Mouse (Mus musculus): ENCODE measurements at regions not wholly inside any gene's neighbourhood (a gene's known extent, or its start where the extent isn't known, plus 50 kb on each side); places are given as distances from the start of the nearest gene placed in this dataset.

DNA sequence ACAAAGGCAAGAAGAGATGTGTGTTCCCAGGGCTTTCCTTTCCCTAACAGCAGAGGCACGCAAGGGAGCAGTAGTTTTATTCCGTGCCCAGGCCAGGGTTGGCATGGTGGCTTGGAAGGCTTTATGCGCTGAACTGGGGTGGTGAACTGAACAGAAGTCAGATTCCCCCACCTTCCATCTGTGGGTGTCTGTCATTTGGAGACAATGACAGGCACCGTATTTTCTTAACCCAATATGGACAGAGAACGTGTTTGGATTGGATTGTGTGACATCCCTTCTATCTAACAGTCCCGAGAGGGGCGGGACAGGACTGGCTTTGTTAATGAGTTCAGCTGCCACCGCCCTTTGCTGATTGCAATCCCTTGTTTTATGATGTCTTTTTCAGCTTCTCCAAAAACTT lies 165.8 kb upstream of the Cep162 start:
- no peaks in the 10 kb centered on the region for H3K36me3 ChIP-seq (ENCODE audit: control insufficient read depth, insufficient read depth, low read length)
- no peak overlapping the region for H3K4me3 ChIP-seq (ENCODE audit: low read length)
- ATAC-seq (ENCODE audit: low read depth), result no peak
- no peak overlapping the region for H3K27ac ChIP-seq (ENCODE audit: low read length)
- no peak overlapping the region for H3K4me2 ChIP-seq (ENCODE audit: low read depth, low read length)
- no peak overlapping the region for H3K9ac ChIP-seq (ENCODE audit: low read length)
- no peaks in the 10 kb centered on the region for H3K4me1 ChIP-seq (replicated peaks; ENCODE audit: control insufficient read depth, insufficient read depth, low read length)
- 26% methylated on average over 8 of the region's 8 CpGs for WGBS
- no peaks in the 10 kb centered on the region for H3K9me3 ChIP-seq (ENCODE audit: control insufficient read depth, low read length)
- peaks cover 14% of the 10 kb centered on the region for H3K27me3 ChIP-seq (ENCODE audit: control insufficient read depth, insufficient read depth, low read depth, low read length)

- Histone ChIP-seq H3K4me2 (ENCODE audit: low read depth, low read length) (no peak overlapping the region), H3K4me3 (ENCODE audit: low read length) (no peak overlapping the region), H3K9me3 (ENCODE audit: control insufficient read depth, low read length) (no peaks in the 10 kb centered on the region), H3K4me1 (replicated peaks; ENCODE audit: control insufficient read depth, insufficient read depth, low read length) (no peaks in the 10 kb centered on the region), H3K27me3 (ENCODE audit: control insufficient read depth, insufficient read depth, low read depth, low read length) (peaks cover 14% of the 10 kb centered on the region), H3K27ac (ENCODE audit: low read length) (no peak overlapping the region), H3K9ac (ENCODE audit: low read length) (no peak overlapping the region), H3K36me3 (ENCODE audit: control insufficient read depth, insufficient read depth, low read length) (no peaks in the 10 kb centered on the region)
- WGBS, result 3% methylated on average over 12 of the region's 12 CpGs
- ATAC-seq (ENCODE audit: low read depth), result no peak
These were observed 164.0 kb upstream of the Cep162 start for GRCm38 (mm10) chr9:87419376-87419775.

DNA sequence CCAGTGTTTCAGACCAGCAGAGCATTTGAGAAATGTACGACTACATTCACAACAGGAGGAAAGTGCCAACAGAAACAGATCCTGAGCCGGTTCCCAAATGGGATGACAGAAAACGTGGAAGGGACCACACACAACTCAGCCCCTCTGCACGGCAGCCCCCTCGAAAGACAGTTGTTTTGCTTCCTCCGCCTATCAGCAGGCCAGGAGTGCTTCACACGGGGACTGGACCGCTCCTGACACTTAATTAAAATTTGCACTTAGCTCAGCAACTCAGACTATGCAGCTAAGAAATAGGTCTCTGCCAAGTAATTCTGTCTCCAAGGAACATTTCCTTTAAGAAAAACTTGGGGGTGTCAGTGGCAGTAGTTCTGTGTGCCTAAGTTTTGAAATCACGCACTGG lies 157.6 kb upstream of the Cep162 start:
- Histone ChIP-seq H3K4me2 (ENCODE audit: low read depth, low read length) (no peak overlapping the region), H3K27ac (ENCODE audit: low read length) (no peak overlapping the region), H3K36me3 (ENCODE audit: control insufficient read depth, insufficient read depth, low read length) (no peaks in the 10 kb centered on the region), H3K9me3 (ENCODE audit: control insufficient read depth, low read length) (no peaks in the 10 kb centered on the region), H3K4me3 (ENCODE audit: low read length) (no peak overlapping the region), H3K27me3 (ENCODE audit: control insufficient read depth, insufficient read depth, low read depth, low read length) (no peaks in the 10 kb centered on the region), H3K9ac (ENCODE audit: low read length) (no peak overlapping the region), H3K4me1 (replicated peaks; ENCODE audit: control insufficient read depth, insufficient read depth, low read length) (0 out of 2 replicates have a peak, but pooled peaks cover 3% of the 10 kb centered on the region)
- peak; percentile 71 for ATAC-seq (ENCODE audit: low read depth)
- 26% methylated on average over 9 of the region's 9 CpGs for WGBS

DNA sequence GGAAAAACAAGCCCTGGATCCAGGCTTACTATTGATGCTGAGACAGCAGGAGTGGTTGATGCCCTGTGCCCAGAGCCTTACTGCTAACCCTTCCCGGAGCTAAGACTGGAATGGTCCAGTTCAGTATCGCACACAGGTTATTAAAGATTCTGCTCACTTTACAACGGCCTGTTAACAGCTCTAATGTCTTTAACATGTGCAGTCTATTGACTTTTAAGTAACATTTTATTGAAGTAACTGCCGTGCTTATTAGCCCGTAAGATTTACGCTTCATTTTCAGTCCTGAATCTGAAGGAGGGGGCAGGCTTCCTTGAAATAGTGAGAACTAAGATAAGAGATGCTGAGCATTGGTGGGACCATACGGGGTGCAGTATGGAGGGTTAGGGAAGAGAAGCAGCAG lies 155.7 kb upstream of the Cep162 start:
- no peak overlapping the region for H3K27ac ChIP-seq (ENCODE audit: low read length)
- H3K9me3 ChIP-seq (ENCODE audit: control insufficient read depth, low read length), result no peaks in the 10 kb centered on the region
- ATAC-seq (ENCODE audit: low read depth), result no peak
- H3K9ac ChIP-seq (ENCODE audit: low read length), result no peak overlapping the region
- no peaks in the 10 kb centered on the region for H3K27me3 ChIP-seq (ENCODE audit: control insufficient read depth, insufficient read depth, low read depth, low read length)
- H3K4me1 ChIP-seq (replicated peaks; ENCODE audit: control insufficient read depth, insufficient read depth, low read length), result 0 out of 2 replicates have a peak, but pooled peaks cover 3% of the 10 kb centered on the region
- WGBS, result 77% methylated on average over 7 of the region's 7 CpGs
- H3K4me3 ChIP-seq (ENCODE audit: low read length), result no peak overlapping the region
- no peak overlapping the region for H3K4me2 ChIP-seq (ENCODE audit: low read depth, low read length)
- no peaks in the 10 kb centered on the region for H3K36me3 ChIP-seq (ENCODE audit: control insufficient read depth, insufficient read depth, low read length)

DNA sequence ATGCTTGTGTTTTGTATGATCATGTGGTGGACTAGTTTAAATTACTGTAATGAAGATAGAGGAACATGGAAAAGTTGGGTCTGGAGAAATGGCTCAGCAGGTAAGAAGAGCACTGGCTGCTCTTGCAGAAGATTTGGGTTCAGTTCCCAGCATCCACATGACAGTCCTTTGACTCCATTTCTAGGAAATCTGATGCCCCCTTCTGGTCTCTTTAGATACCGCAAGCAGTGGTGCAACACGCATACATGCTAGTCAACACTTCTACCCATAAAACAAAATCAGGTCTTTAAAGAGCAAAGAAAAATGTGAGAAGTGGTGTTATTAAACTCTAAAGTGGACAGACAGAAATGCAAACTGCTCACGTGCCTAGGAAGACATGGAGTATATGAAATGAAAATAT lies 154.4 kb upstream of the Cep162 start:
- no peaks in the 10 kb centered on the region for H3K36me3 ChIP-seq (ENCODE audit: control insufficient read depth, insufficient read depth, low read length)
- no peaks in the 10 kb centered on the region for H3K27me3 ChIP-seq (ENCODE audit: control insufficient read depth, insufficient read depth, low read depth, low read length)
- H3K4me1 ChIP-seq (replicated peaks; ENCODE audit: control insufficient read depth, insufficient read depth, low read length), result 0 out of 2 replicates have a peak, but pooled peaks cover 3% of the 10 kb centered on the region
- no peaks in the 10 kb centered on the region for H3K9me3 ChIP-seq (ENCODE audit: control insufficient read depth, low read length)
- no peak overlapping the region for H3K4me2 ChIP-seq (ENCODE audit: low read depth, low read length)
- no peak overlapping the region for H3K4me3 ChIP-seq (ENCODE audit: low read length)
- no peak overlapping the region for H3K9ac ChIP-seq (ENCODE audit: low read length)
- WGBS, result 85% methylated on average over 3 of the region's 3 CpGs
- no peak for ATAC-seq (ENCODE audit: low read depth)
- H3K27ac ChIP-seq (ENCODE audit: low read length), result no peak overlapping the region

DNA sequence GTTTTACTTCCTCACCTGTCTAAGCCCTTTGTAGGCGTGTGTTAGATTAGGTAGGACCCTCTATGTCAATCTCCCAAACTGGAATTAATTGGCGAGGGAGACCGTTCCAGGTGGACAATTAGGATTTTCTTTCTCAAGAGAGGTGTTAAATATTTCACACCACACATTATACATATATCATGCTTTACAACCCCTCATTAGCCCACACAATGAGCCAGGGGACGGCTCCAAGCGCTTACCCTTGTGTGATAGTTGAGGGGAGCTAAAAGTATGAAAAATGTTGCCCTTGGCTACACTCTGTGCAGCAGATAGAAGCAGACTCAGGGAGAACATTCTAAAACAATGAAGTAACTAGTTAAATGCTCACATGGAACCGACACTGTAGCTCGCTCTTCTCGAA lies 153.5 kb upstream of the Cep162 start:
- H3K36me3 ChIP-seq (ENCODE audit: control insufficient read depth, insufficient read depth, low read length), result no peaks in the 10 kb centered on the region
- H3K27ac ChIP-seq (ENCODE audit: low read length), result no peak overlapping the region
- no peak for ATAC-seq (ENCODE audit: low read depth)
- H3K9me3 ChIP-seq (ENCODE audit: control insufficient read depth, low read length), result no peaks in the 10 kb centered on the region
- H3K4me1 ChIP-seq (replicated peaks; ENCODE audit: control insufficient read depth, insufficient read depth, low read length), result 0 out of 2 replicates have a peak, but pooled peaks cover 3% of the 10 kb centered on the region
- H3K4me3 ChIP-seq (ENCODE audit: low read length), result no peak overlapping the region
- 86% methylated on average over 8 of the region's 8 CpGs for WGBS
- no peaks in the 10 kb centered on the region for H3K27me3 ChIP-seq (ENCODE audit: control insufficient read depth, insufficient read depth, low read depth, low read length)
- H3K9ac ChIP-seq (ENCODE audit: low read length), result no peak overlapping the region
- no peak overlapping the region for H3K4me2 ChIP-seq (ENCODE audit: low read depth, low read length)

- H3K9me3 ChIP-seq (ENCODE audit: control insufficient read depth, low read length), result no peaks in the 10 kb centered on the region
- no peak overlapping the region for H3K9ac ChIP-seq (ENCODE audit: low read length)
- no peak overlapping the region for H3K4me3 ChIP-seq (ENCODE audit: low read length)
- ATAC-seq (ENCODE audit: low read depth), result no peak
- no peak overlapping the region for H3K27ac ChIP-seq (ENCODE audit: low read length)
- 46% methylated on average over 12 of the region's 12 CpGs for WGBS
- no peaks in the 10 kb centered on the region for H3K27me3 ChIP-seq (ENCODE audit: control insufficient read depth, insufficient read depth, low read depth, low read length)
- no peaks in the 10 kb centered on the region for H3K36me3 ChIP-seq (ENCODE audit: control insufficient read depth, insufficient read depth, low read length)
- H3K4me1 ChIP-seq (replicated peaks; ENCODE audit: control insufficient read depth, insufficient read depth, low read length), result no peaks in the 10 kb centered on the region
- H3K4me2 ChIP-seq (ENCODE audit: low read depth, low read length), result no peak overlapping the region
These were observed 151.1 kb upstream of the Cep162 start for GRCm38 (mm10) chr9:87406476-87406875.

- H3K4me1 ChIP-seq (replicated peaks; ENCODE audit: control insufficient read depth, insufficient read depth, low read length), result no peaks in the 10 kb centered on the region
- H3K27ac ChIP-seq (ENCODE audit: low read length), result no peak overlapping the region
- H3K4me3 ChIP-seq (ENCODE audit: low read length), result no peak overlapping the region
- H3K9ac ChIP-seq (ENCODE audit: low read length), result no peak overlapping the region
- no peaks in the 10 kb centered on the region for H3K36me3 ChIP-seq (ENCODE audit: control insufficient read depth, insufficient read depth, low read length)
- no peak overlapping the region for H3K4me2 ChIP-seq (ENCODE audit: low read depth, low read length)
- H3K9me3 ChIP-seq (ENCODE audit: control insufficient read depth, low read length), result no peaks in the 10 kb centered on the region
- no peaks in the 10 kb centered on the region for H3K27me3 ChIP-seq (ENCODE audit: control insufficient read depth, insufficient read depth, low read depth, low read length)
- 73% methylated on average over 7 of the region's 7 CpGs for WGBS
- no peak for ATAC-seq (ENCODE audit: low read depth)
These were observed 149.9 kb upstream of the Cep162 start for GRCm38 (mm10) chr9:87405115-87405720.

DNA sequence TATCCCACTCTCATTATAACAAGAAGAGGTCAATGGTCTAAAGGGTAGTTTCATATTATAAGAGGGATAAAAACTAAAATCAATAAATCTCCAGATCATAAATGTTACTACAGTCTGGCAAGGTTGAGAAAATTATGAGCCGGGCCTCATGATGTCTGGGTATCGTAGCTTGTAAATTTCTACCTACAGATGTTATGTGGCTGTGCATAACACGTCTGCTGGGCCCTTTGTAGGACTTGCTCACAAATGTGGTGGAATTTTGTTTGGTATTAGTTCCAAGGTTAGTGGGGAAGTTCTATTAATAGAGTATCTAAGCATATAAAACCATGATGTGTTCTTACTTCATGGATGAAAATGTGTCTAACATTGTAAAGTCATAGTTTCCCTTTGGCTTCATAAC lies 146.7 kb upstream of the Cep162 start:
- no peak overlapping the region for H3K27ac ChIP-seq (ENCODE audit: low read length)
- no peak overlapping the region for H3K4me2 ChIP-seq (ENCODE audit: low read depth, low read length)
- no peaks in the 10 kb centered on the region for H3K36me3 ChIP-seq (ENCODE audit: control insufficient read depth, insufficient read depth, low read length)
- no peaks in the 10 kb centered on the region for H3K9me3 ChIP-seq (ENCODE audit: control insufficient read depth, low read length)
- no peaks in the 10 kb centered on the region for H3K27me3 ChIP-seq (ENCODE audit: control insufficient read depth, insufficient read depth, low read depth, low read length)
- H3K4me3 ChIP-seq (ENCODE audit: low read length), result no peak overlapping the region
- 79% methylated on average over 3 of the region's 3 CpGs for WGBS
- H3K9ac ChIP-seq (ENCODE audit: low read length), result no peak overlapping the region
- ATAC-seq (ENCODE audit: low read depth), result no peak
- no peaks in the 10 kb centered on the region for H3K4me1 ChIP-seq (replicated peaks; ENCODE audit: control insufficient read depth, insufficient read depth, low read length)

DNA sequence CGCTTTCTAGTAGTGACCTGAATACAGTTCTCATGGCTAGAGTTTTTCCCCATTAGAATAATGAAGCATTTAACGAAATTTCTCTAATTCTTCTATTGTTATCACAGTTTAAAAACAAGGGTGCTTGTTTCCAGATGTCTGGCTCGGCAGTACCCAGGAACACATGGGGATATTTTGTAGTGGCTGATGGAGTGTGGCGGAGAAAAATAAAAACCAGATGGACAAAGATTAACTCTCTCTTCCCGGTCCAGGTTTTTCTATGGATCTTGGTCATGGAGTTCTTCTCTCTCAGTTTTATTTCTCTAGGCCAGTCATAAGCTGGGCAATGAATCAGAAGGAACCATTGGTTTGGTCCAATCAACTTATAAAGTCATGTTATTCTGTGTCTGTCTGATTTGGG lies 132.2 kb upstream of the Cep162 start:
- no peaks in the 10 kb centered on the region for H3K4me1 ChIP-seq (replicated peaks; ENCODE audit: control insufficient read depth, insufficient read depth, low read length)
- 76% methylated on average over 5 of the region's 5 CpGs for WGBS
- H3K9ac ChIP-seq (ENCODE audit: low read length), result no peak overlapping the region
- no peak overlapping the region for H3K4me3 ChIP-seq (ENCODE audit: low read length)
- H3K27ac ChIP-seq (ENCODE audit: low read length), result no peak overlapping the region
- H3K36me3 ChIP-seq (ENCODE audit: control insufficient read depth, insufficient read depth, low read length), result no peaks in the 10 kb centered on the region
- H3K9me3 ChIP-seq (ENCODE audit: control insufficient read depth, low read length), result no peaks in the 10 kb centered on the region
- no peaks in the 10 kb centered on the region for H3K27me3 ChIP-seq (ENCODE audit: control insufficient read depth, insufficient read depth, low read depth, low read length)
- ATAC-seq (ENCODE audit: low read depth), result no peak
- H3K4me2 ChIP-seq (ENCODE audit: low read depth, low read length), result no peak overlapping the region
